Mouse (Mus musculus): ENCODE measurements around the gene Anks1b. TPM values are rescaled to one million over a fixed set of nuclear protein-coding genes. Genes with fewer than 3 reads are reported as not detected.
A peak's percentile ranks its signal among the peaks of the same experiment; 100 is the strongest.

Gene Anks1b
- polyA plus RNA-seq, 1 experiment from 2014 or later = 0.21 TPM

DNA sequence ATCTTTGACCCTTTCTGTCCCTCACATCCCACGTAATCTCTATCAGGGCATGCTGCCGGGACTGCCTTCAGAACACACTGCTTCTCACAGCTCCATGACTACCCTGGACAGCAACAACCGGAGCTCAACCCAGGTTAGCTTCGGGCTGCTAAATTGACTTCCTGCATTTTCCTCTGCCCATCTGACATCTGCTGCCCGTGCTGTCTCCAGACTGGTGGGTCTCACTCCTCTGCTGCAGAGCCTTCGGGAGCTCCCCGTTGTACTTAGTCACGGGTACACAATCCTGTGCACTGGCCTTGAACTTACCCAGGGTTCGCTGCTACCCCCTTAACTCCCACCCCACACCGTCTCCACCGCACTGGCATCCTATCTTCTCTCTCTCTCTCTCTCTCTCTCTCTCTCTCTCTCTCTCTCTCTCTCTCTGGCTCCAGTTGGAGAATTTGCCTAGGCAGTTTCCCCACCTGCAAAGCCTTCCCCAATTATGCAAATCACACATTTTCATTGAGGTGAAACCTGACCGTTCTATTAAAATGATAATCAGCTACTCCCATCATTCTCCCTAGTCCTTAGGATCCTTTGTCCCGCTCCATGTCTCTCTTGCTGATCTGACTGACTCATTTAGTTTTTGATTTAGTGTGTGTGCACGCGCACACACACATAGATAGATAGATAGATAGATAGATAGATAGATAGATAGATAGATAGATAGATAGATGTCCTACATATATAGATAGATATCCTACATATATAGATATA is 898.3 kb downstream of the Anks1b start:
- peak; percentile 5 for DNase-seq (ENCODE audit: low spot score)
- Histone ChIP-seq H3K9me3 (ENCODE audit: low read length) (no peaks in the 10 kb centered on the region), H3K27me3 (replicated peaks; ENCODE audit: insufficient read depth, low read length) (no peaks in the 10 kb centered on the region), H3K4me3 (ENCODE audit: low read depth, low read length) (no peak overlapping the region), H3K36me3 (ENCODE audit: insufficient read depth, low read length) (no peaks in the 10 kb centered on the region), H3K27ac (ENCODE audit: low read length) (no peak overlapping the region), H3K4me1 (ENCODE audit: insufficient read depth, low read depth, low read length) (no peaks in the 10 kb centered on the region), H3K9ac (replicated peaks; ENCODE audit: low read depth) (no peak overlapping the region), H3K4me2 (replicated peaks; ENCODE audit: low read depth, low read length) (no peak overlapping the region)
- TF ChIP-seq CTCF (IDR thresholded peaks at IDR 0.05) = no peak
- no peak for TF ChIP-seq EP300 (IDR thresholded peaks at IDR 0.05)
- no peak for ATAC-seq
- WGBS = 8% methylated on average over 15 of the region's 15 CpGs

DNA sequence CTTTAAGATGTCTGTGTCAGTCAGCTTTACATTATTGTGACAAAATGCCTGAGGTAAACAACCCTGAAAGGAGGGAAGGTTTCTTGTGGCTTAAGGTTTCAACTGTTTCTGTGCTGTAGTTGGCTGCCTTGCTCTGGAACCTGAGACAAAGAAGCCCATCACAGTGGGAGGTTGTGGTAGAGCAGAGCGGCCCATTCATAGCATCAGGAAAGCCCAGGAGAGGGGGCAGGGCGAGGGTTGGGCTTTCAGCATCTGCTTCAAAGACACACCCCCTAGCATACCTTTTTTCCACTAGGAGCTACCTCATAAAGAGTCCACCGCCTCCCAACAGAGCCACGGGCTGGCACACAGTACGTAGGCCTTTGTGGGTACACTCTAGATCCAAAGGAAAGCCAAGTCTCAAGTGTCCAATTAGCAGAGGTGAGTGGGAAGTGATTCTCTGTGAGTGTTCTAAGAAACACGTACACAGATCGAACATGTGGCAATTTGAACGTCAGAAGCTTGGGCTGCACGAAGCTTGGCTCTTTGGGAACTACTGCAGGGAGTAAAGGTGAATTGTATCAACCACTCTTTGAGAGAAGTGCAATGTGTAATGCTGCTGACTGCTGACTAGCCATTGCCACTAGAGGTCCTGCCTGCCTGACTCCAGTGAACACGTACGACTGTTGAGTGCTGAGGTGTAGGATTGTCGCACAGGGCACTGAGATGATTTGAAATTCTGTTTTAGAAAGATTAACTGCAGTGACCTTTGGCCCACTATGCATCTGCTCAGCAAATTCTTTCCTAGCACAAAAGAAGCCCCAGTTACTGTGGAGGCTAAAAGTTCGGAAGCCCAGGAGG is 906.5 kb downstream of the Anks1b start:
- TF ChIP-seq CTCF (IDR thresholded peaks at IDR 0.05) (no peak), EP300 (IDR thresholded peaks at IDR 0.05) (no peak)
- 55% methylated on average over 13 of the region's 13 CpGs for WGBS
- Histone ChIP-seq H3K27me3 (replicated peaks; ENCODE audit: insufficient read depth, low read length) (no peaks in the 10 kb centered on the region), H3K9ac (replicated peaks; ENCODE audit: low read depth) (no peak overlapping the region), H3K4me1 (ENCODE audit: insufficient read depth, low read depth, low read length) (no peaks in the 10 kb centered on the region), H3K27ac (ENCODE audit: low read length) (no peak overlapping the region), H3K4me2 (replicated peaks; ENCODE audit: low read depth, low read length) (no peak overlapping the region), H3K4me3 (ENCODE audit: low read depth, low read length) (no peak overlapping the region), H3K9me3 (ENCODE audit: low read length) (no peaks in the 10 kb centered on the region), H3K36me3 (ENCODE audit: insufficient read depth, low read length) (no peaks in the 10 kb centered on the region)
- DNase-seq (ENCODE audit: low spot score) = no peak
- no peak for ATAC-seq

DNA sequence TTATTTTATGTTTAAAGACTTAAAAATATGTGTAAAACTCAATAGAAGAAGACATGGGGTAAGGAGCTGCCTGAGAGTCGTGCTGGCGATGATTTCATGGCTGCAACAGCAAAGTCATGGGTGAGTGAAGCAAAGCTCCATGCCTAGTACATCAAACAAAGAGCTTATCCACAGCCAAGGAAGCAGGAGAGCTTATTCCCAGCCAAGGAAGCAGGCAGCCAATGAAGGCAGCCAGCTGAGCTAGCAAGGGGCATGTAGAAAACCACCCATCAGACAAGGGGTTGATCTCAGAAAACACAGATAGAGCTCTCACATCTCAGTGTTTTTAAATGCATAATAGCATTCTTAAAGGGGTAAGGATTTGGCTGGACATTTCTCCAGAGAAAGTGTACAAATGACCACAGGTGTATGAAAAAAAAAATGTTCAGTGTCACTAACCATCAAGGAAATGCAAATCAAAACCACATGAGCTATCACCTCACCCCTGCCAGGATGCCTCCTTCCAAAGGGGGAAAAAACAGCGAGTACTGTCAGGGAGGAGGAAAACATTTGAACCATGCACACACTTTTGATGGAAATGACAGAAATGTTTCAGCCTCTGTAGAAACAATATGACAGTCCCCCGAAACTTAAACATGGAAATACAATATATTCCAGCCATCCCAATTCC is 911.8 kb downstream of the Anks1b start:
- no peaks in the 10 kb centered on the region for H3K36me3 ChIP-seq (ENCODE audit: insufficient read depth, low read length)
- no peaks in the 10 kb centered on the region for H3K27me3 ChIP-seq (replicated peaks; ENCODE audit: insufficient read depth, low read length)
- WGBS = 61% methylated on average over 4 of the region's 4 CpGs
- no peak overlapping the region for H3K4me3 ChIP-seq (ENCODE audit: low read depth, low read length)
- no peak overlapping the region for H3K9ac ChIP-seq (replicated peaks; ENCODE audit: low read depth)
- ATAC-seq (no peak), DNase-seq (ENCODE audit: low spot score) (no peak)
- H3K27ac ChIP-seq (ENCODE audit: low read length) = no peak overlapping the region
- no peak overlapping the region for H3K4me2 ChIP-seq (replicated peaks; ENCODE audit: low read depth, low read length)
- H3K4me1 ChIP-seq (ENCODE audit: insufficient read depth, low read depth, low read length) = no peaks in the 10 kb centered on the region
- H3K9me3 ChIP-seq (ENCODE audit: low read length) = no peaks in the 10 kb centered on the region
- TF ChIP-seq CTCF (IDR thresholded peaks at IDR 0.05) (no peak), EP300 (IDR thresholded peaks at IDR 0.05) (no peak)

DNA sequence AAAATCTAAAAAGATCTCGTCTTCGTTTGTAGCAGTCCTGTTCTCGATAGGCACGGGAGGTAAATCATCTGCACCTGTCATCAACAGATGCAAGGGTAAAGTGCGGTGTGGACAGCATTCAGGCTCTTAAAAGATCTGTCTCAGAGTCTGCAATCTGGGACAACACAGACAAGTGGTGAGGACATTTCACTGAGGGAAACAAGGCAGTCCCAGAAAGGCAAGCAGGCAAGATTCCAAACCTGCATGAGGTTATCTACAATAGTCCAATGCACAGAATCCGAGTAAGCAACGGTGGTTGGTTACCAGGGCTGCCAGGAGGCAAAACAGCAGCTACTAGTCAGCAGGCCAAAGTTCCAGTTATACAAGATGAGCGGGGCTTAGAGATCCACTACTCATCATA is 912.4 kb downstream of the Anks1b start:
- 84% methylated on average over 8 of the region's 8 CpGs for WGBS
- H3K27ac ChIP-seq (ENCODE audit: low read length) = no peak overlapping the region

DNA sequence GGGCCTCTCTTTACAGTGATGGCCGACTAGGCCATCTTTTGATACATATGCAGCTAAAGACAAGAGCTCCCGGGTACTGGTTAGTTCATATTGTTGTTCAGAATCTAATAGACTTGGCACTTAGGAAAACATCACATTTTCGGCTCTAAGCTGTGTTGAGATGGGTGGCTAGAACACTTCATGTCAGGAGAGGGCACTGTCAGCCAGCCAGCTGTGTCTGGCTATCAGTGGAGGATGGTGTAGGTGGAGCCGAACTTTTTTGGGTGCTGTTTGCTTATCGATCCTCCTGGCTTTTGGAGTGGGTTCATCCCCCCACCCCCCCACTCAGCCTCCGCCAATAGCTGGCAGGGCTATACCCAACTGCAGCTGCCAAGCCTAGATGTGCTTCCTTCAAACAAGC is 929.8 kb downstream of the Anks1b start:
- WGBS = 37% methylated on average over 6 of the region's 6 CpGs
- Histone ChIP-seq H3K9me3 (ENCODE audit: low read length) (no peaks in the 10 kb centered on the region), H3K4me3 (ENCODE audit: low read depth, low read length) (no peak overlapping the region), H3K27me3 (replicated peaks; ENCODE audit: insufficient read depth, low read length) (no peaks in the 10 kb centered on the region), H3K27ac (ENCODE audit: low read length) (no peak overlapping the region), H3K9ac (replicated peaks; ENCODE audit: low read depth) (no peak overlapping the region), H3K36me3 (ENCODE audit: insufficient read depth, low read length) (no peaks in the 10 kb centered on the region), H3K4me1 (ENCODE audit: insufficient read depth, low read depth, low read length) (no peaks in the 10 kb centered on the region), H3K4me2 (replicated peaks; ENCODE audit: low read depth, low read length) (no peak overlapping the region)
- no peak for DNase-seq (ENCODE audit: low spot score)
- no peak for TF ChIP-seq EP300 (IDR thresholded peaks at IDR 0.05)
- TF ChIP-seq CTCF (IDR thresholded peaks at IDR 0.05) = no peak
- no peak for ATAC-seq

More for the DNA sequence above, 912.4 kb downstream of the Anks1b start:
- ATAC-seq (no peak), DNase-seq (ENCODE audit: low spot score) (no peak)
- Histone ChIP-seq H3K9me3 (ENCODE audit: low read length) (no peaks in the 10 kb centered on the region), H3K4me3 (ENCODE audit: low read depth, low read length) (no peak overlapping the region), H3K27me3 (replicated peaks; ENCODE audit: insufficient read depth, low read length) (no peaks in the 10 kb centered on the region), H3K4me2 (replicated peaks; ENCODE audit: low read depth, low read length) (no peak overlapping the region), H3K4me1 (ENCODE audit: insufficient read depth, low read depth, low read length) (no peaks in the 10 kb centered on the region), H3K36me3 (ENCODE audit: insufficient read depth, low read length) (no peaks in the 10 kb centered on the region), H3K9ac (replicated peaks; ENCODE audit: low read depth) (no peak overlapping the region)
- TF ChIP-seq CTCF (IDR thresholded peaks at IDR 0.05) = no peak
- no peak for TF ChIP-seq EP300 (IDR thresholded peaks at IDR 0.05)

DNA sequence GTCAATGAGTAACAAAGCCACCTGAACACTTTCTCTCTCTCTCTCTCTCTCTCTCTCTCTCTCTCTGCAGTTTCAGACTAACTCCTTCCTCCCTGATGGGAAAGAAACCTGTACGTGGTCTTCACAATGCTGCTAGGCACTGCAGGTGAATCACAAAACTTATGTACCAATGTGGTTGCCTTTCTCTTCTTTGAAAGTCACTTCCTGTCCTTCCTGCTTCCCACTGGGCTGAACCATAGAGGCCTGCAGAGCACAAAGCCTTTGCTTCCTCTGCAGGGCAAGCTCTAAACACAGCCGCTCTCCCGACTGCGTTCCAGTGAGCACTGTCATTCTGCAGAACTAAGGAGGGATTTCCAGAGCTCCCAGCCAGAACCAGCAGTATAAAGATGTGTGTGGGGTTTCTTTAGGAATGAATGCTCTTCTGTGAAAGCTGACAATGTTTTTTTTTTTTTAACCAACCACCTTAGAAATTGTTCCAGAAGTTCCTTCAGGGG is 931.3 kb downstream of the Anks1b start:
- WGBS = 23% methylated on average over 4 of the region's 4 CpGs
- Histone ChIP-seq H3K9ac (replicated peaks; ENCODE audit: low read depth) (no peak overlapping the region), H3K27ac (ENCODE audit: low read length) (no peak overlapping the region), H3K4me2 (replicated peaks; ENCODE audit: low read depth, low read length) (no peak overlapping the region), H3K27me3 (replicated peaks; ENCODE audit: insufficient read depth, low read length) (no peaks in the 10 kb centered on the region), H3K36me3 (ENCODE audit: insufficient read depth, low read length) (no peaks in the 10 kb centered on the region), H3K4me1 (ENCODE audit: insufficient read depth, low read depth, low read length) (no peaks in the 10 kb centered on the region), H3K9me3 (ENCODE audit: low read length) (no peaks in the 10 kb centered on the region), H3K4me3 (ENCODE audit: low read depth, low read length) (no peak overlapping the region)
- ATAC-seq (no peak), DNase-seq (ENCODE audit: low spot score) (no peak)
- TF ChIP-seq CTCF (IDR thresholded peaks at IDR 0.05) (no peak), EP300 (IDR thresholded peaks at IDR 0.05) (no peak)

All from lung, postnatal 0 days (tissue).